Mouse (Mus musculus): Measurements from ENCODE around the gene Vmp1.

GRCm38 (mm10) chr11:86544639-86545299 lies 138.9 kb downstream of the Vmp1 start, which contains the start of the genes Rps6kb1 and Tubd1:
- TF ChIP-seq POLR2A (IDR thresholded peaks at IDR 0.05; ENCODE audit: borderline replicate concordance, insufficient read depth, low read length): peak; percentile 88
- no peak for TF ChIP-seq CTCF (IDR thresholded peaks at IDR 0.05; ENCODE audit: borderline replicate concordance, insufficient read depth, low read depth, low read length)
